Mouse (Mus musculus): ENCODE measurements at regions not wholly inside any gene's neighbourhood (a gene's known extent, or its start where the extent isn't known, plus 50 kb on each side); places are given as distances from the start of the nearest gene placed in this dataset.

DNA sequence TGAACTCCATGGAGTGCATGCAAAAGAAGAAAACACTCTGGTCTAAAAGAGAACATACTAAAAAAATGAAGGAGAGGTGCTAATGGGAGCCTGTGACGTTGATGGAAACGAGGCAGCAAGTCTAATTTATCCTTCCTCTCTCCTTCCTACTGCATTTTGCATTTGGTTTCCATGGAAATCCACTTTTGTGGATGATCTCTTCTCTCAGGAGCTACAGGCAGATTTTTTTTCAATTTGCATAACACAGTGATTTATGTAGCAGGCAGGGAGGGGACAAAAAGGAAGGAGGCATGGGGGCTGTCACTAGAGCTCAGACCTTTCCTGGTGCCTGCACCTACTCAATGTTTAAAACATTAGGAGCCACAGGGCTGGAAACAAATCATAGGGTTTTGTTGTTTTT, 167.7 kb upstream of the Atp10a start:
- Histone ChIP-seq H3K4me3 (replicated peaks in 1 of 3; ENCODE audit: low read depth in 2 of 3, low read length in 2 of 3, poor library complexity in 1 of 3) (no peak overlapping the region), H3K27me3 (replicated peaks) (no peaks in the 10 kb centered on the region), H3K36me3 (replicated peaks in 1 of 2; ENCODE audit: control insufficient read depth in 1 of 2, insufficient read depth in 1 of 2, low read length in 1 of 2) (no peaks in the 10 kb centered on the region), H3K9ac (ENCODE audit: insufficient read depth, low read depth) (no peak overlapping the region), H3K9me3 (replicated peaks; ENCODE audit: low read length) (peaks cover 47% of the 10 kb centered on the region), H3K4me1 (ENCODE audit: control insufficient read depth in 1 of 2, insufficient read depth in 2 of 2) (no peaks in the 10 kb centered on the region), H3K79me2 (replicated peaks; ENCODE audit: control insufficient read depth, extremely low read depth, insufficient read depth, poor library complexity, severe bottlenecking) (no peaks in the 10 kb centered on the region), H3K27ac (ENCODE audit: insufficient read depth, low read depth) (no peak overlapping the region), H3K4me2 (ENCODE audit: insufficient read depth, low read depth, poor library complexity, severe bottlenecking) (no peak overlapping the region)
- no peak for DNase-seq (ENCODE audit: extremely low read depth)
- dilution Hi-C loops (cut with MboI; ENCODE audit: extremely low pct_ligation_motif_present, extremely low pct_unique_long_range_greater_than_20kb, low sequenced_read_pairs) (no loop called here), in situ Hi-C loops (cut with MboI; ENCODE audit: low pct_ligation_motif_present, low pct_unique_long_range_greater_than_20kb, low sequenced_read_pairs) (no loop called here)
- TF ChIP-seq PAX5 (IDR thresholded peaks at IDR 0.05; ENCODE audit: low read length) (no peak), MXI1 (IDR thresholded peaks at IDR 0.05; ENCODE audit: low read depth, low read length) (no peak), MAX (IDR thresholded peaks at IDR 0.05; ENCODE audit: low read length) (no peak), USF1 (IDR thresholded peaks at IDR 0.05; ENCODE audit: low read depth, low read length) (no peak), MAZ (IDR thresholded peaks at IDR 0.05; ENCODE audit: low read depth, low read length) (no peak), JUN (IDR thresholded peaks at IDR 0.05; ENCODE audit: insufficient read depth, low read depth, low read length) (no peak), UBTF (IDR thresholded peaks at IDR 0.05; ENCODE audit: low read depth, low read length) (no peak), RCOR1 (conservative IDR thresholded peaks at IDR 0.05; ENCODE audit: low read depth, low read length) (no peak), E2F4 (IDR thresholded peaks at IDR 0.05; ENCODE audit: insufficient replicate concordance, low read depth, low read length) (no peak), MAFK (IDR thresholded peaks at IDR 0.05; ENCODE audit: insufficient replicate concordance, low read length) (no peak), BHLHE40 (IDR thresholded peaks at IDR 0.05; ENCODE audit: low read depth, low read length) (no peak), NRF1 (IDR thresholded peaks at IDR 0.05; ENCODE audit: low read depth, low read length) (no peak)

All from CH12.LX (cell line).